Comparison of ENCODE assay signal across 10 mouse cellular contexts in the genomic region with DNA sequence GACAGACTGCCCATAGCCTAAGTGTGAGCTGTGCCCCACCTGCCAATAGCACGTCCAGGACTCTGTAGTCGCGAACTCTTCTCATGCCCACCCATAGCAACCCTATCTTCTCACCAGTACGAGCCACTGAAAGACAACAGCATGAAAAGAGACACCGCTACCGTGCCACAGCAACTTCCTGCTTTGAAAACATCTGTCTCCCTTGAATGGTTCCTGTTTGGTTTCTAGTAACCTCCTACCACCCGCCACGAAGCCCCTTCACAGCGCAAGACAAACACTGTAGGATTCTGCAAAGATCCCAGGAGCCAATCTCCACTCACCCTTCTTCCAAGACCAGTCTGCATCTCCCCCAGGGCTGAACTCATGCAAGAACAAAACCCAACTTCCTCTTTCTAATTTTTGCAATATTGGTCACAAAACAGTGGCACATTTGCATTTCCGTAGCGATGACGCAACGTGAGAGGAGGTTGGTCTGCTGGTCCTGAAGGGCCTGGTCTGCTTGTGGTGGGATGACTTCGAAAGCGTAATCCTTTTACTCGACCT. TPM values are rescaled to one million over a fixed set of nuclear protein-coding genes. Genes with fewer than 3 reads are reported as not detected.
DNase-seq lines count a peak whose midpoint lies in the region; ATAC-seq and TF ChIP-seq lines count a peak whose summit lies in the region.
"Had no signal": no experiment of that assay in that cellular context is flagged by ENCODE, and none has a peak within 500 bp of the region (broad histone marks: within the 10 kb centered on the region; RNA-seq: fewer than 3 reads in every experiment).

No protein-coding gene starts in this region.

- no peak for ATAC-seq in stomach, embryonic 15.5 days (ENCODE audit: insufficient read depth, low FRiP score, low read depth)
- no peak for ATAC-seq in stomach, postnatal 0 days (ENCODE audit: low FRiP score, low TSS enrichment)
- peak; percentile 34 for ATAC-seq in megakaryocyte-erythroid progenitor cell, adult 5-6 weeks (replicated peaks; ENCODE audit: low FRiP score, low TSS enrichment, poor library complexity, severe bottlenecking)
- no peak for ATAC-seq in forebrain, embryonic 11.5 days (replicated peaks; ENCODE audit: low FRiP score)

- H3K36me3 ChIP-seq in stomach, embryonic 15.5 days: no peaks in the 10 kb centered on the region
- no peaks in the 10 kb centered on the region for H3K36me3 ChIP-seq in stomach, postnatal 0 days (ENCODE audit: control insufficient read depth, insufficient read depth, low read length)
- no peaks in the 10 kb centered on the region for H3K36me3 ChIP-seq in forebrain, embryonic 11.5 days (ENCODE audit: control insufficient read depth, insufficient read depth, low read length)
- H3K36me3 ChIP-seq in midbrain, embryonic 10.5 days: 0 out of 2 replicates have a peak, but pooled peaks cover 3% of the 10 kb centered on the region
- H3K36me3 ChIP-seq: lung, embryonic 15.5 days had no signal

- WGBS in stomach, embryonic 15.5 days: 76% methylated on average over 16 of the region's 16 CpGs
- 70% methylated on average over 16 of the region's 16 CpGs for WGBS in stomach, postnatal 0 days
- WGBS in forebrain, embryonic 11.5 days: 90% methylated on average over 16 of the region's 16 CpGs
- 88% methylated on average over 16 of the region's 16 CpGs for WGBS in midbrain, embryonic 10.5 days

- no peak overlapping the region for H3K9ac ChIP-seq in stomach, embryonic 15.5 days
- H3K9ac ChIP-seq in stomach, postnatal 0 days (ENCODE audit: low read length): no peak overlapping the region
- H3K9ac ChIP-seq in forebrain, embryonic 11.5 days (ENCODE audit: low read length): no peak overlapping the region
- H3K9ac ChIP-seq: lung, embryonic 15.5 days had no signal

- TF ChIP-seq EP300 in stomach, postnatal 0 days (optimal IDR thresholded peaks at IDR 0.05): no peak

- H3K4me1 ChIP-seq in stomach, embryonic 15.5 days: peaks cover 10% of the 10 kb centered on the region
- 0 out of 2 replicates have a peak, but pooled peaks cover 5% of the 10 kb centered on the region for H3K4me1 ChIP-seq in stomach, postnatal 0 days (replicated peaks; ENCODE audit: control insufficient read depth, insufficient read depth)
- 0 out of 2 replicates have a peak, but pooled peaks cover 2% of the 10 kb centered on the region for H3K4me1 ChIP-seq in forebrain, embryonic 11.5 days (replicated peaks; ENCODE audit: control insufficient read depth, insufficient read depth, low read length)
- H3K4me1 ChIP-seq in midbrain, embryonic 10.5 days: peaks cover 14% of the 10 kb centered on the region

- no peak for TF ChIP-seq CTCF in stomach, postnatal 0 days (IDR thresholded peaks at IDR 0.05; ENCODE audit: low read depth)

- no peaks in the 10 kb centered on the region for H3K27me3 ChIP-seq in stomach, embryonic 15.5 days (replicated peaks)
- no peaks in the 10 kb centered on the region for H3K27me3 ChIP-seq in stomach, postnatal 0 days (ENCODE audit: control insufficient read depth, insufficient read depth, low read length)
- no peaks in the 10 kb centered on the region for H3K27me3 ChIP-seq in forebrain, embryonic 11.5 days (ENCODE audit: control insufficient read depth, insufficient read depth, low read length)
- H3K27me3 ChIP-seq in midbrain, embryonic 10.5 days (ENCODE audit: low read depth, poor library complexity, severe bottlenecking): no peaks in the 10 kb centered on the region
- H3K27me3 ChIP-seq: lung, embryonic 15.5 days had no signal

- no peak for DNase-seq in stomach, postnatal 0 days (ENCODE audit: low spot score)
- DNase-seq in induced T-regulatory cell, adult 2 months (ENCODE audit: low read depth): peak; percentile 92
- peak; percentile 68 for DNase-seq in thymus, postnatal 4 days
- DNase-seq in left cerebral cortex, adult 11 months (ENCODE audit: low spot score): no peak
- no peak for DNase-seq in forebrain, embryonic 11.5 days (ENCODE audit: low spot score)
- DNase-seq in midbrain, embryonic 10.5 days (ENCODE audit: low spot score): no peak
- DNase-seq: gastrocnemius, postnatal 14 days had no signal

- no peaks in the 10 kb centered on the region for H3K9me3 ChIP-seq in stomach, embryonic 15.5 days
- H3K9me3 ChIP-seq in stomach, postnatal 0 days (ENCODE audit: control insufficient read depth, low read length): no peaks in the 10 kb centered on the region
- H3K9me3 ChIP-seq in forebrain, embryonic 11.5 days (ENCODE audit: control insufficient read depth, low read length): no peaks in the 10 kb centered on the region
- H3K9me3 ChIP-seq in midbrain, embryonic 10.5 days (replicated peaks): no peaks in the 10 kb centered on the region
- H3K9me3 ChIP-seq: lung, embryonic 15.5 days had no signal

- 0 out of 2 replicates have a peak overlapping the region, but pooled peaks have one; percentile 83 for H3K27ac ChIP-seq in stomach, embryonic 15.5 days
- H3K27ac ChIP-seq in stomach, postnatal 0 days (replicated peaks): no peak overlapping the region
- no peak overlapping the region for H3K27ac ChIP-seq in forebrain, embryonic 11.5 days (ENCODE audit: low read depth, low read length)
- no peak overlapping the region for H3K27ac ChIP-seq in midbrain, embryonic 10.5 days (replicated peaks)
- H3K27ac ChIP-seq: lung, embryonic 15.5 days had no signal

- H3K4me2 ChIP-seq in stomach, embryonic 15.5 days: no peak overlapping the region
- no peak overlapping the region for H3K4me2 ChIP-seq in stomach, postnatal 0 days (replicated peaks; ENCODE audit: low read depth)
- H3K4me2 ChIP-seq in forebrain, embryonic 11.5 days (ENCODE audit: low read depth, low read length, severe bottlenecking): no peak overlapping the region
- H3K4me2 ChIP-seq: lung, embryonic 15.5 days had no signal

- peak overlapping the region; percentile 6; the same call in 1 of the 2 replicates for H3K4me3 ChIP-seq in stomach, embryonic 15.5 days (replicated peaks)
- H3K4me3 ChIP-seq in stomach, postnatal 0 days (ENCODE audit: low read depth, low read length): no peak overlapping the region
- no peak overlapping the region for H3K4me3 ChIP-seq in forebrain, embryonic 11.5 days (ENCODE audit: low read depth, low read length)
- no peak overlapping the region for H3K4me3 ChIP-seq in midbrain, embryonic 10.5 days
- H3K4me3 ChIP-seq: lung, embryonic 15.5 days had no signal

RNA-seq across cellular contexts. Expression of a gene that starts 11.2 kb away (rescaled TPM):
- 0.40 and 0.65 TPM in 2 replicates for polyA plus RNA-seq in stomach, embryonic 15.5 days (2015; fragmentation: Nextera tagmentation; extraction: Ambion mirVana)
- 0.23 and 0.25 TPM in 2 replicates for polyA plus RNA-seq in stomach, postnatal 0 days (2015; fragmentation: Nextera tagmentation; extraction: Ambion mirVana)
- 4.5 and 5.0 TPM in 2 replicates for total RNA-seq in megakaryocyte-erythroid progenitor cell, adult 5-6 weeks (2014; fragmentation: Nextera tagmentation)
- 4.6 and 5.2 TPM in 2 replicates for total RNA-seq in megakaryocyte-erythroid progenitor cell, adult 5-6 weeks (2017)
- polyA plus RNA-seq in forebrain, embryonic 11.5 days (2014; fragmentation: Nextera tagmentation; extraction: Ambion mirVana): 1.7 and 2.1 TPM in 2 replicates
- 1.1 and 1.5 TPM in 2 replicates for polyA plus RNA-seq in midbrain, embryonic 10.5 days (2016; fragmentation: Nextera tagmentation; extraction: Ambion mirVana)

RNA-seq across cellular contexts. Expression of a gene that starts 32.5 kb away (rescaled TPM):
- polyA plus RNA-seq in stomach, embryonic 15.5 days (2015; fragmentation: Nextera tagmentation; extraction: Ambion mirVana): 23.5 and 26.2 TPM in 2 replicates
- 19.6 TPM in 2 replicates for polyA plus RNA-seq in stomach, postnatal 0 days (2015; fragmentation: Nextera tagmentation; extraction: Ambion mirVana)
- total RNA-seq in megakaryocyte-erythroid progenitor cell, adult 5-6 weeks (2014; fragmentation: Nextera tagmentation): 14.8 and 16.1 TPM in 2 replicates
- total RNA-seq in megakaryocyte-erythroid progenitor cell, adult 5-6 weeks (2017): 18.3 and 26.2 TPM in 2 replicates
- 35.7 and 38.5 TPM in 2 replicates for polyA plus RNA-seq in forebrain, embryonic 11.5 days (2014; fragmentation: Nextera tagmentation; extraction: Ambion mirVana)
- 29.7 and 33.9 TPM in 2 replicates for polyA plus RNA-seq in midbrain, embryonic 10.5 days (2016; fragmentation: Nextera tagmentation; extraction: Ambion mirVana)

Comparison
In these comparisons a context has a peak if more than half of its experiments do, and no peak if none do; other contexts are left out.
1. DNase-seq: peak in induced T-regulatory cell, adult 2 months (single experiment) and thymus, postnatal 4 days (single experiment); none in stomach, postnatal 0 days (single experiment), left cerebral cortex, adult 11 months (single experiment), forebrain, embryonic 11.5 days (single experiment) and midbrain, embryonic 10.5 days (single experiment).